Mouse (Mus musculus) central nervous system, embryonic 14 days (tissue): ENCODE measurements around the gene Smim1. TPM values are rescaled to one million over a fixed set of nuclear protein-coding genes. Genes with fewer than 3 reads are reported as not detected.

Source experiments
- polyA plus RNA-seq: library from polyadenylated mRNA; depleted of rRNA; stranded (reverse); fragments of >200 nt; gene quantifications from 2 replicates; pipeline ENCODE4 v1.2.3, GENCODE M21; 2012; rRNA removed

The Smim1 gene
- polyA plus RNA-seq: 6.4 and 7.5 TPM in 2 replicates

GRCm38 (mm10) chr4:154025641-154026440 lies at the start of gene Smim1:
Gene Smim1 (minus strand): TSS chr4:154026230.

DNA sequence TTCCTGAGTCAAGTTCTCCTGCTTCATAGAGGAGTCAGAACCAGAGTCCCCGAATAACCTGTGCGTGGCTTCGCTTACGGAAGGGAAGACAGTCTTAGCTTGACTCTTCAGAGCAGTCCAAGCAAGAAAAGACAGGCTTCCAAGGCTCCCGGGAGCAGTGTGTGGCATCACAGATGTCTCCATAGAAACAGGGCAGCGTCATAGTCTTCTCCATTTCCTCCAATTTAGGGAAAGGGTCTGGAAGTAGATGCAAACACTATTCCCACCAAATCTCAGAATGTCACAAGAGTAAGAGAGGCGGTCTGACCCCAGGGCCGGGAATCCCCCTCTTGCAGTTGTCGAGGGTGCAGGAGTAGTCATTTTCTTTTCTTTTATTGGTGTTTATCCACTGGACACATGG lies 16.5 kb upstream of the Smim1 start, which contains the start of gene Ccdc27:
TSS of gene Ccdc27 (minus strand) at position 101 of the 400 bp plus-strand sequence.

GRCm38 (mm10) chr4:154011646-154012089 lies 14.4 kb downstream of the Smim1 start, which contains the start of gene Lrrc47:
Gene Lrrc47 (plus strand): TSS chr4:154011731.

DNA sequence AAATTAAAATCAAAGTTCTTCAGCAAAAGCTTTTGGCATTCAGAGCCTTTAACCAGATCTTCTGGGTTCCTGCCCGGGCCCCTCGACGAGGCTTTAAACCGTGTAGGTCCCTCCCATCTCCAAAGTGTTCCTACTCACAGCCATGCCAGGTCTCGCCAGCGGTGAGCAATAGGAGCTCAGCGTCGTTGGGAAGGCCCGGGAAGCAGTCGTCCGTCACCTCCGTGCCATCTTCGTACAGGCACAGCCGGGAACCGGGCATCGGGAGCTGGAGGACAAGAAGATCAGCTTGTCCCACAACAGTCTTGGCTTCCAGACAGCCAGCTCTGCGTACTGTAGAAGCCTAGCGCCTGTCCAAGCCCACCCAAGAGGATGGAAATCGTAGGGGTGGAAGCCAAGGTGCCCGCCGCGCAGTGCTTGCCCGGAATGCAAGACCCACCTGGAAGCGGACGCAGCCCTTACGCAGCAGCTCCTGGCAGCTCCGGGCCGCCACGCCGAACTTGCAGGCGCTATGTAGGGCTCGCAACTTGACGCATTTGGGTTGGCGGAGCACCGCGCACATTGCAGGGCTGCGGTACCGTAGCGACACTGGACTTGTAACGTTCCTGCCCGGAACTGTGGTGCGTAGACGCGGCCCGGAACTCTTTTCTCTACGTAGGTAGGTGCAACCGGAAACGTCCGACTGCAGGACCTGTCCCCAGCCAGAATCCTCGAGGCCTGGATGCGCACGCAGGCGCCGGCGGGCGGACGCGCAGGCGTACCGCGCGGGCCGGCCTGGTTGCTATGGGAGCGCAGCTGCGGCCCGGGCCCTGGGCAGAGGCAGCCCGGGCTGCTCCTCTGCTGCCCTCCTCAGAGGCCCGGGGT lies 51.4 kb downstream of the Smim1 start, which contains the start of the genes Dffb and Cep104:
TSS of gene Dffb (minus strand) at position 696 of the 861 bp plus-strand sequence.
TSS of gene Cep104 (plus strand) at position 764 of the 861 bp plus-strand sequence.

Other genes with a start within 250 kb of the Smim1 start
- 41.6 and 45.3 TPM in 2 replicates for gene A430005L14Rik, start 69.0 kb downstream of the Smim1 start, polyA plus RNA-seq
- gene Dffb, start 51.1 kb downstream of the Smim1 start, polyA plus RNA-seq: 21.5 and 22.3 TPM in 2 replicates
- gene Cep104, start 51.0 kb downstream of the Smim1 start, polyA plus RNA-seq: 16.4 and 16.9 TPM in 2 replicates
- gene Lrrc47, start 14.5 kb downstream of the Smim1 start, polyA plus RNA-seq: 58.0 and 62.6 TPM in 2 replicates
- not detected in 2 replicates for gene Ccdc27, start 16.4 kb upstream of the Smim1 start, polyA plus RNA-seq
- gene Trp73, start 114.0 kb upstream of the Smim1 start, polyA plus RNA-seq: 3.1 and 5.3 TPM in 2 replicates
- gene Wrap73, start 116.1 kb upstream of the Smim1 start, polyA plus RNA-seq: 50.5 and 59.0 TPM in 2 replicates
- gene Tprgl, start 134.4 kb upstream of the Smim1 start, polyA plus RNA-seq: 122 and 127 TPM in 2 replicates
- 11.6 and 25.3 TPM in 2 replicates for gene Megf6, start 144.5 kb upstream of the Smim1 start, polyA plus RNA-seq